Mouse (Mus musculus) heart, postnatal 0 days (tissue): ENCODE results near the gene Ptpro. TPM values are rescaled to one million over a fixed set of nuclear protein-coding genes. Genes with fewer than 3 reads are reported as not detected.

ENCODE experiments used
- ATAC-seq: fragments of 200-750 bp; cut with Nextera tagmentation; 2 replicates; pipeline ENCODE4 v1.8.0; 2017; ENCODE audit warnings: low read depth, moderate number of reproducible peaks, moderate library complexity; ENCODE audit not compliant: insufficient read depth
- DNase-seq: peaks from one replicate; pipeline ENCODE4 v3.0.0-alpha.2; 2016; ENCODE audit warnings: low spot score
- H3K27ac ChIP-seq: fragments of 300-500 bp; sonication (generic); 2 replicates; pipeline ENCODE4 v1.5.1; 2014; ENCODE audit warnings: low read depth, mild to moderate bottlenecking
- H3K27me3 ChIP-seq: fragments of 300-500 bp; sonication (generic); 2 replicates; pipeline ENCODE4 v1.6.1; 2014; ENCODE audit warnings: low read length, mixed read lengths; ENCODE audit not compliant: control insufficient read depth, insufficient read depth
- H3K36me3 ChIP-seq: fragments of 300-500 bp; sonication (generic); replicated peaks from 2 replicates; pipeline ENCODE4 v1.6.1; 2014; ENCODE audit warnings: low read length, mixed read lengths; ENCODE audit not compliant: control insufficient read depth, insufficient read depth
- H3K4me1 ChIP-seq: fragments of 300-500 bp; sonication (generic); 2 replicates; pipeline ENCODE4 v1.6.1; 2014; ENCODE audit warnings: antibody characterized with exemption; ENCODE audit not compliant: control insufficient read depth, insufficient read depth
- H3K4me2 ChIP-seq: fragments of 300-500 bp; sonication (generic); 2 replicates; pipeline ENCODE4 v1.6.1; 2014; ENCODE audit warnings: low read depth, mild to moderate bottlenecking, low read length, moderate library complexity
- H3K4me3 ChIP-seq: fragments of 300-500 bp; sonication (generic); 2 replicates; pipeline ENCODE4 v1.5.1; 2014; ENCODE audit warnings: low read depth, low read length
- H3K9ac ChIP-seq: fragments of 300-500 bp; sonication (generic); replicated peaks from 2 replicates; pipeline ENCODE4 v1.6.1; 2014; ENCODE audit warnings: low read depth, low read length, mixed read lengths
- H3K9me3 ChIP-seq: fragments of 300-500 bp; sonication (generic); replicated peaks from 2 replicates; pipeline ENCODE4 v1.6.1; 2016; ENCODE audit warnings: low read length; ENCODE audit not compliant: control insufficient read depth
- CTCF ChIP-seq: IDR thresholded peaks from 2 replicates; pipeline ENCODE4 v1.5.1; 2016; ENCODE audit warnings: antibody characterized with exemption, control low read depth, low read depth
- EP300 ChIP-seq: IDR thresholded peaks from 2 replicates; pipeline ENCODE4 v1.6.1; 2016; ENCODE audit warnings: antibody characterized with exemption, low read depth
- WGBS: fragments of 180-500 bp; shearing (Covaris S2); extraction: QIAGEN DNeasy Blood & Tissue Kit; methylation state at CpG from one replicate; pipeline ENCODE4 v1.1.7; 2014; 5-methylcytosine and 5-hydroxymethylcytosine counted together
- polyA plus RNA-seq: library from polyadenylated mRNA; unstranded; fragments of >200 nt; fragmentation: Nextera tagmentation; extraction: Ambion mirVana; gene quantifications from 2 replicates; pipeline ENCODE4 v1.2.1, GENCODE M21; 2015
- total RNA-seq: library from RNA; depleted of rRNA; stranded (reverse); fragments of >200 nt; gene quantifications from 2 replicates; pipeline ENCODE4 v1.2.3, GENCODE M21; 2014; ENCODE audit warnings: low replicate concordance

Ptpro gene
- total and polyA plus RNA-seq, 2 experiments from 2014 or later = 2.3 to 3.6 TPM

DNA sequence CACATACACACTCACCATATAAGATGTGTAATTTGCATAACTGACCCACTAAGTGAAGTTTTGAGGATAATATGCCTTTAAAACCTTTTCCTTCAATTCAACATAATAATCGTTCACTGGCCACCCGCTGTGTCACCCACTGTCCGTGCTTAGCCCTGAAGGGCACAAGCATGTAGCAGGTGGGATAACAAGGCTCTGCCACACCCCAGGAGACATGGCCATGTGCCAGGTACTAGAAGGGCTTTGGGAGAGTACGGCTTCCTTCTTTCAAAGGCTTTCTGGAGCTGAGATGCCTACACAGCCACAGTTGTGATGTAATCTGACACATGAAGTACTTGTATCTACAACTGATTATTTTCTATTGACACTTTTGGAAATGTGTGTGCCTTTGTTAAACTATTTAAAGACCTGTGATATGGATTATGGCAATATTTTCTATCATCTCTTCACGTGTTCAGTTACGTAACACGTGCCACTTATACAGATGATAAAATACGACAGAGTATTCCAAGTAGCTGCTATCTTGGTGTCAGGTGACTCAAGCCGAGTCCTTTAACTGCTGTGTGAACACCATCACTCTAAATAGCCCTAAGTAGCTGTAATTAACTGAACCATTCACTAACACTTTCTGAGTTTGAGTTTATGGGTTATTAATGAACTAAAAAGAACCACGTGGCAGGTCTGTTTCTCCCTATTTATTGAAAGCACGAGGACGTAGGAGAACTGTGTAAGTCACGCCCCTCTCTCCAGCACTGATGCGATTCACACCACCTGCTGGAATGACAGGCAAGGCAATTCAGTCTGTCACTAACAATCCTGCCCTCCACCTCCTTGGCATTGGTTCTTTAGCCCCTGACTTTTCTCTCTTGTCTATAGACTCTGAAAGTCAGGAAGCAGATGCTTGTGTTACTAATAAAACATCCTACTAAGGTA is 173.6 kb downstream of the Ptpro start:
- no peaks in the 10 kb centered on the region for H3K9me3 ChIP-seq
- no peak overlapping the region for H3K27ac ChIP-seq
- 31% methylated on average over 14 of the region's 14 CpGs for WGBS
- no peak overlapping the region for H3K4me3 ChIP-seq
- no peak overlapping the region for H3K9ac ChIP-seq
- no peak for TF ChIP-seq CTCF
- TF ChIP-seq EP300 = no peak
- peak; percentile 47; the same call in 1 of the 2 replicates for ATAC-seq
- H3K27me3 ChIP-seq = no peaks in the 10 kb centered on the region
- H3K4me1 ChIP-seq = peaks cover 6% of the 10 kb centered on the region
- no peaks in the 10 kb centered on the region for H3K36me3 ChIP-seq
- no peak for DNase-seq
- H3K4me2 ChIP-seq = 0 out of 2 replicates have a peak overlapping the region, but pooled peaks have one; percentile 2

DNA sequence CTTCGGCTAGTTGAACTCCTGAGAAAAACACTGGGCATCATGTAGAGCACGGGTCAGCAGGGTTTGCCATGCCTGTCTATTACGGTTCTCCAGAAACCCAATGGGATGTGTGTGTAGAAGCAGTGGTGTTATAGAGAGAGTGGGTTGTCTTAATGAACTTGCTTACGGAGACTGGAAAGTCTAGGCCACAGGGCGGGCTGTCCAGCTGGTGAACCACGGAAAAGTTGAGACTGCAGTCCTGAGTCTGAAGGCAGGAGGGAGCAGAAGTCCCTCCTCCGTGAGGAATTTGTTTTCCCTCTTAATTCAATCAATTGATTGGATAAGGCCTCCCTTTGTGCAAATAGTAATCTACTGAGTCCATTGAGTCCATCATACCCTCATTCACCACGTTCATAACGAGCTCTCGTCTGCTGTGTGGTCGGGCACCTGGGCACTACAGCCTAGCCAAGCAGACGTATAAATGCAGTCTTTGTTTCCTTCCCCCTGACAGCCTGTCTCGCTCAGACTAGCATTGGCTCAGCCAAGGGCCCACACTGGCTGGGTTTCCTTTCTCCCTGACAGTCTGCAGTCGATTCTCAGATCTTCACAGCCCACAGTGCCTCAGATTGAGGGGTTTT is 181.5 kb downstream of the Ptpro start:
- no peaks in the 10 kb centered on the region for H3K9me3 ChIP-seq
- H3K4me3 ChIP-seq = no peak overlapping the region
- H3K27me3 ChIP-seq = no peaks in the 10 kb centered on the region
- H3K36me3 ChIP-seq = no peaks in the 10 kb centered on the region
- no peak overlapping the region for H3K9ac ChIP-seq
- 71% methylated on average over 14 of the region's 14 CpGs for WGBS
- H3K27ac ChIP-seq = no peak overlapping the region
- ATAC-seq (no peak), DNase-seq (no peak)
- H3K4me2 ChIP-seq = no peak overlapping the region
- TF ChIP-seq EP300 (no peak), CTCF (no peak)
- H3K4me1 ChIP-seq = no peaks in the 10 kb centered on the region

DNA sequence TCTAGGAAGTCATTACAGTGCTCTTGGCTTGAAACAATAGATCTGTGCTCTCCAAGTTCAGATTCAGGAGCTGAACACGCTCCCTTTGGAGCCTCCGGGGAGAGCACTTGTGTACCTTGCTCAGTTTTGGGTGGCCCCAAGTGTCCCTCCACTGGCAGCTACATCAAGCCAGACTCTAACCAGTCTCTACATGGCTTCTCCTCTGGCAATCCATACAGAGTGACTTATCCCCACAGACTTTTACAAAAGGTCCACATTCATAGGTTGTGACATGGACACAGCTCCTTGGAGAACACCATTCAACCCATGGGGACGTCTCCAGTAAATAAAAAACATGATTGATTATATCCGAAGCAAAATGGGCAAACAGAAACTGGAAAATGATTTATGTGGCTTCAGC is 185.4 kb downstream of the Ptpro start:
- DNase-seq = no peak
- no peak overlapping the region for H3K4me2 ChIP-seq
- no peak for TF ChIP-seq EP300
- no peak for TF ChIP-seq CTCF
- ATAC-seq = no peak
- H3K27me3 ChIP-seq = no peaks in the 10 kb centered on the region
- no peaks in the 10 kb centered on the region for H3K4me1 ChIP-seq
- no peaks in the 10 kb centered on the region for H3K9me3 ChIP-seq
- H3K36me3 ChIP-seq = no peaks in the 10 kb centered on the region
- no peak overlapping the region for H3K4me3 ChIP-seq
- H3K27ac ChIP-seq = no peak overlapping the region
- 84% methylated on average over 4 of the region's 4 CpGs for WGBS
- no peak overlapping the region for H3K9ac ChIP-seq

DNA sequence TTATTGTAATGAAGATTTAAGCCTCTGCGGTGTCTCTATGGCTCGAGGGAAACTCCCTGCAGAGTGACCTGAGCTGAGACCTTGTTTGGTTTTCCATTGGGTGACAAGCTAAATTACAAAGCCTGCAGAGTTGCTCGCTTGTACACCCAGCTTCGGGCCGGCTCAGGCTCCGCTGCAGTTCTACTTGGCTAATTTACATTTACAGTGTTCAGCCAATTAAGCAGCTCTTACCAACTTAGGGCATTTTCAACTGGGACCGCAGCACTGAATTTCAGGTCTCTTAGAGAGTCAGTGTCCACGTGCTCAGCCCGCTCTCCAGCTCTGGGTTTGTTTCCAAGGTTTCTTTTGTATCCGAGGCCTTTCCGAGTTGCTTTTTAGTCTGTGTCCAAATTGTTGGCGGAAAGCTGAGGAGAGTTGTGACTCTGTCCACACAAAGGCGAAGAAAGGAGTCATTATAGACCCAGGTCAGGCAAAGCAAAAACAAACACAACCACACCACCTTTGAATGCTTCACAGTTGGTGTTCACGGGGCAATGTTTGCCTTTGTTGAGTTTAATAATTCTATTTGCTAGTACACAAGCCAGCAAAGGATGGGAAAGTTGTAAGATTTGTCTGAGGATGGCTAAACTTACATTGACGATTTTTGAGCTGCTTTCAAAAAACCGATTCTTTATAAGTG is 185.9 kb downstream of the Ptpro start:
- ATAC-seq (no peak), DNase-seq (no peak)
- Histone ChIP-seq H3K4me2 (no peak overlapping the region), H3K4me3 (no peak overlapping the region), H3K9ac (no peak overlapping the region), H3K36me3 (no peaks in the 10 kb centered on the region), H3K27me3 (no peaks in the 10 kb centered on the region), H3K4me1 (no peaks in the 10 kb centered on the region), H3K27ac (no peak overlapping the region), H3K9me3 (no peaks in the 10 kb centered on the region)
- WGBS = 74% methylated on average over 16 of the region's 16 CpGs
- no peak for TF ChIP-seq CTCF
- TF ChIP-seq EP300 = no peak

DNA sequence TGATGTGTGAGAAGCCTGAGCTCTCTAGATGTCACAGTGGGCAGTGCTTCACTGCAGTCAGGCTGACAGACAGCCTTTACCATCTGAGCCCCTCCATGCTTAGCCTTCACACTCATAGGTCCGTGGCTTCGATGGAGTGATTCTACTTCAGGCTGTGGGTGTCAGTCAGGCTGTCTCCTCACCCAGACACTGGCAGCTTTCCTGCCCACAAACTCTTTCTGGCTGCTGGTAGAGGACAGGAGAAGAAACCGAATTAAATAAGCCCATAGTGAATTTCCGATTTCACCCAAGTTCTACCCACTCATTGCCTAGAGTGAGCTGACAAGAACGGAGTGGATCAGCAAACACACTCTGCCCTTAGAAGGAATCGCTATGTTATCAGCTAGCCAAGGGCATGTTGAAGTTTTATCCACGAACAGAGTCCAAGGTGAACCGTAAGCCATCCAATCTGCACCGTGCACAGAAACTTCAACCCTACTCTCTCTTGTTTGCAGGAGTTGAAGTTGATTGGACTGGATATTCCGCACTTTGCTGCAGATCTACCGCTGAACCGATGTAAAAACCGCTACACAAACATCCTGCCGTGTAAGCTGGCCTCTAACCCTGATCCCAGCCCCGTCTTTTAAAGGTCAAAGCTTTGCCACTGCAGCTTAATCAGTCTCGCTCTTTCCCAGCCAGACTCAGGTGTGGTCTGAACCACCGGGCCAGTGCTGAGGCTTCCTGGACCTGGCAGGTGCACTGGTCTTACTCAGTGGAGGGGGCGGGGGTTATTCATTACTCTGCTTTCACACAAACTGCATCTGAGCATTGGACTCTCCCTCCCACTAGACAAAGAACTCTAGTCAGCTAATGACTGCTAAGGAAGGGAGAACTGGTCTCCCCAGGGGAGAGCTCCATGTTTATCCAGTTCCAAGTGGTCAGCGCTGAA is 188.7 kb downstream of the Ptpro start:
- no peaks in the 10 kb centered on the region for H3K27me3 ChIP-seq
- DNase-seq = no peak
- no peaks in the 10 kb centered on the region for H3K4me1 ChIP-seq
- no peak overlapping the region for H3K27ac ChIP-seq
- no peak overlapping the region for H3K9ac ChIP-seq
- H3K9me3 ChIP-seq = no peaks in the 10 kb centered on the region
- H3K4me3 ChIP-seq = no peak overlapping the region
- peak; percentile 49 for ATAC-seq
- WGBS = 55% methylated on average over 19 of the region's 19 CpGs
- H3K4me2 ChIP-seq = no peak overlapping the region
- no peaks in the 10 kb centered on the region for H3K36me3 ChIP-seq
- TF ChIP-seq EP300 (no peak), CTCF (no peak)
